Mouse (Mus musculus) embryonic fibroblast, embryonic 13.5 days (primary cell): ENCODE results near the gene Gm17018. TPM values are rescaled to one million over a fixed set of nuclear protein-coding genes. Genes with fewer than 3 reads are reported as not detected.

Experiments
- H3K27ac ChIP-seq: 2 replicates; pipeline ENCODE4 v1.5.1; 2012; ENCODE audit warnings: low read length, control low read depth, inconsistent platforms; ENCODE audit not compliant: insufficient read depth
- H3K4me1 ChIP-seq: 2 replicates; pipeline ENCODE4 v1.6.1; 2011; ENCODE audit warnings: low read length; ENCODE audit not compliant: control insufficient read depth, insufficient read depth
- H3K4me3 ChIP-seq: 2 replicates; pipeline ENCODE4 v1.5.1; 2011; ENCODE audit warnings: mild to moderate bottlenecking, control low read depth, low read length; ENCODE audit not compliant: insufficient read depth
- CTCF ChIP-seq: IDR thresholded peaks from 2 replicates; pipeline ENCODE4 v1.5.1; 2011; ENCODE audit warnings: mild to moderate bottlenecking, control low read depth, low read length, moderate library complexity, borderline replicate concordance; ENCODE audit not compliant: insufficient read depth
- POLR2A ChIP-seq: IDR thresholded peaks from 2 replicates; pipeline ENCODE4 v1.6.1; 2011; ENCODE audit warnings: low read depth, mild to moderate bottlenecking, control low read depth, low read length, moderate library complexity
- polyA plus RNA-seq: library from polyadenylated mRNA; stranded (reverse); fragments of >200 nt; gene quantifications from 2 replicates; pipeline ENCODE4 v1.2.4, GENCODE M21; 2011; ENCODE audit warnings: low read depth; ENCODE audit not compliant: missing spikeins, insufficient read length

Gene Gm17018
- 20.8 and 26.7 TPM in 2 replicates for polyA plus RNA-seq

DNA sequence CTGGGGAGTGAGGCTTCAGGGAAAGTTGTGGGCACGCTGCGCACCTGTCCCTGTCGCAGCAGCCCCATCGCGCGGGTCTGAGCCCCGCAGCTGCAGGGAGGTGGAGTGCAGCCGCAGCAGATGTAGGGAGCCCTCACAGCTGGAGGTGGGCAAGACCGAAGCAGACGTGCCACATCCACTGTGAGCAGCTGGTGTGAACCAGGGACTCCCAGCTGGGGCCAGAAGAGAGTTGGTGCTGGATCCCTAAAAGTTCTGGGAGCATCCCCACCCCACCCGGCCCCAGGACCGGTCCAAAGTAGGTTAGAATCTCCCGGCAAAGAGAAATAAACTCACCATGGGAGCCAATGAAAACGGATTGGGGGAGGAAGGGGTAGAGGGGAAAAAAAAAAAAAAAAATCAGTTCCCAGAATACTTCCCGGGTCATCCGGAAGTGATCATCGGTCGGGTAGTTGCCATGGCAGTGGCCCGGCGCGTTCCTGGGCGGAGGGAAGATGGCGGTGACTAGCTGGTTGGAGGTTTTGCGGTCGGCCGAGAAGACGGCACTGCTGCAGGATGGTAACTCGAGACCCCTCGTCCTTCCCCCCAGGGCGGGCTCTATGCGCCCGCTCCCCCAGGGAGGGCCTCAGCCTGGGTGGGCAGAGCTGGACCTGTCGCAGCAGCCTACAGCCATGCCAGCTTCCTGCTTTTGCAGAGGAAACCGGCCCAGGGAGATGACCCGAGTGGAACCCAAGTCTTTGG, at the start of gene Gm17018, which contains the start of gene Poll:
Gene Gm17018 (plus strand): TSS at position 463 of the 738 bp plus-strand sequence.
Gene Poll (minus strand): TSS at position 379 of the 738 bp plus-strand sequence.
- no peak within 1 kb of the TSS for H3K27ac ChIP-seq
- peak within 1 kb of the TSS; percentile 93 for H3K4me3 ChIP-seq
- H3K4me1 ChIP-seq, result peaks cover 4% of the 10 kb centered on the region; the same call in 1 of the 2 replicates
- no peak for TF ChIP-seq CTCF
- TF ChIP-seq POLR2A, result peak; percentile 62

DNA sequence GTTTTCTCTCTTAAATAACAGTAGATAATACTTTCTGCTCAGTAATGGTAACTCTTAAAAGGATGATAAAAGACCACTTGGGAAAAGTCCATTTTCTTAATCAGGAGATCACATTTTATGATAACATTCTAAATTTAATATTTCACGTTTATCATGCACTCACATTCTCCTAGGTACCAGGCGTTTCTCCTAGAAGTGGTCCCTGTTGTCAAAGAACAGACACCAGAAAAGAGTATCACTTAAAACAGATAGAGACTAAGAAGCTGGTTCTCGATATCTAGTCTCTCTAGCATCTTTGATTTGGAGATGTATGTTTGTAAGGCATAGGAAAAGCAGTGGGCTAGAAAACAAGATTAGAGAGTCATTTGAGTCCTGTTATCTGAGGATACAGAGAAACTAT, 49.7 kb upstream of the Gm17018 start:
- no peaks in the 10 kb centered on the region for H3K4me1 ChIP-seq
- TF ChIP-seq POLR2A (no peak), CTCF (no peak)

DNA sequence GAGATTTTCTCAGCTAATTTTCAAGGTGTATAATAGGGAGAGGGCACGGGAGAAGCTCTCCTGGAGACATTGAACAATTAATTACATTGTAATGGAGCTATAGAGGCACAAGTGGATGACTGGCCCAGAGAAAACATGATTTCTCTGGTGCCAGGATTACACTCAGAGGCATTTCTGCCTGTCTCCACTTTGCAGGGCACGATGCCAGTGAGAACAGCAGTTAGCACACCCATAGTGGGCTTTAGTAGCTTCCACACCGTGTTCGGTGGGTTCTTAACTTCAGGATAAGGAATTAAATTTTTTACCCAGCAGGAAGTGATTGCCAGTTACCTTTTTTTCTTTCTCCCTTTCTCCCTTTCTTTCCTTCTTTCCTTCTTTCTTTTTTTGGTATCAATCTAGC, 49.0 kb upstream of the Gm17018 start:
- H3K27ac ChIP-seq, result no peak overlapping the region
- no peak overlapping the region for H3K4me3 ChIP-seq
- no peak for TF ChIP-seq POLR2A
- TF ChIP-seq CTCF, result no peak
- no peaks in the 10 kb centered on the region for H3K4me1 ChIP-seq

More for the DNA sequence above, 49.7 kb upstream of the Gm17018 start:
- H3K4me3 ChIP-seq, result no peak overlapping the region
- no peak overlapping the region for H3K27ac ChIP-seq

DNA sequence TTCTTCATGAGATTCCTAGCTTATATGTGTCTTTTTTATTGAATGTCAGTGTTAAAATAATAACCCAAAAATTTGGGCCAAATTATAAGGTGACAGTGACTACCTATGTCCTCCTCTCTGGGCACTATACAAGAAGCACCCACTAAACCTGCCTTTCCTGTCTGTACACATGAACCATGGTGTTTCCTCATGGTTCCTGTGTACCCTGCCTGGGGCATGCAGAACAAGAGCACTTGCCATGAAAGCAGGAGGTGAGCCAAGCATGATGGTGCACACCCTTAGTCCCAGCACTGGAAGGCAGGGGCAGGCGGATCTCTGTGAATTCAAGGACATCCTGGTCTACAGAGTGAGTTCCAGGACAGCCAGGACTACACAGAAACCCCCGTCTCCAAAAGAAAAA, 45.1 kb upstream of the Gm17018 start:
- TF ChIP-seq CTCF (no peak), POLR2A (no peak)
- Histone ChIP-seq H3K4me3 (no peak overlapping the region), H3K4me1 (no peaks in the 10 kb centered on the region), H3K27ac (no peak overlapping the region)

DNA sequence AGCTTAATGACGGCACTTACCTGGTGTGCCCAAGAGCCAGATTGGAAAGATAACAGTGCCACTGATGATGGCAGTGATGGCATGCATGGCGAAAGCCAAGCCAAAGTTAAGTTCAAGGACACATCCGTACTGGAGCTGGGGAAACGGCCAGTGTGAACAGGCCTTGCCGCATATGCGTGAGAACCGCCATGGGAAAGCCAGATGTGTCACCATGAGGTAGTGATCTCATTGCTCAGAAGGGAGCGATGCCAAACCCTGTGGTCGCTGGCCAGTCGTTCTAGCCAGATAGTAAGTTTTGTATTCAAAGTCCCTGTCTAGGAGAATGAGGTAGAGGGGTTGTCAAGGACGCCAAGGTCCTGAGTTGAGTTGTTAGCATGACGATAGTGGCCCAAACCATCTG, 44.2 kb upstream of the Gm17018 start:
- H3K4me3 ChIP-seq, result no peak overlapping the region
- H3K27ac ChIP-seq, result no peak overlapping the region
- no peak for TF ChIP-seq POLR2A
- TF ChIP-seq CTCF, result no peak
- no peaks in the 10 kb centered on the region for H3K4me1 ChIP-seq

DNA sequence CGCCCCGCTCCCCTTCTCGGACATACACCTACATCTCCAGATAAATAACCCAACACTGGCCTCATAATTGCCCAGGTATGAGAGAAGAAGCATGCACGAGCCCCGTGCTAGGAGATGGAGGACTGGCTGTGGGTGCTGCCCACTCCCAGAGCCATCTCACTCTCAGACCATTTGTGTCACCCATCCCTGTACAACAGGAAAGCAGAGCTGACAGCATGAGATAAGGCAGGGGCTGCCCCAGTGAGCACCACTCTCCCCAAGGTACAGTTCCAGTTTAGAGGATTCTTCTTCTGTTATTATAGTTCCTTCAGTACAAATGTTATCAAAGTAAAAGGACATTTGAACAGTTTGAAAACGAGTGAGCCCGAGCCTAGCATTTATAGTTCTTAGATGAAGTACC, 33.0 kb upstream of the Gm17018 start:
- no peak for TF ChIP-seq POLR2A
- TF ChIP-seq CTCF, result no peak
- Histone ChIP-seq H3K27ac (no peak overlapping the region), H3K4me1 (no peaks in the 10 kb centered on the region; the same call in 1 of the 2 replicates), H3K4me3 (no peak overlapping the region)

DNA sequence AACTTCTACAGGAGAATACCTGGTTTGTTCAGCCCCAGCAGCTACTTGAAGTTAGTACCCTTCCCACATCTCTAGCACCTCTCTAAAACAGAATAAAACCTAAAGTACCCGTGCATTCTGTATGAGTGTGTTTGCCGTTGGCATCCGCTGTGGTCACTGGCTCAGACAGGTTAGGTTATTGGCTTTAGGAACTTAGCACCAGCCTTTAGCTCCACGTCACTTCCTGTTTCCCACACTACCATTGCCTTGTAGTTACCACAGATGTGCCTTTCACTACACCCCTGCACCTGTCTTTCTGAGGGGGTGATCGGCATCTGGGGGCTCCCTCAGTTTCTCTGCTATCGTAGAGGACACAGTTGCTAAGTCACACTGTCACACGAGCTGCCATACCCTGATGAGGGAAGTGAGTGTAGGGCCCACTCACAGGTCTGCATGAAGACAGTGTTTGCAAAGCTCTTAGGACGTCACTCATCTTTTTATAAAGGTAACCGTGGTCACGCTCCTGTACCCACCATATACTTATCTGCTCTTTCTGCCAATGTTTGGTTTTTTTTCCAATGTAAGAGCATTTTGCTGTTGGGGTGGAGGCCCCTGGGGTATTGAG, 32.4 kb upstream of the Gm17018 start:
- H3K4me3 ChIP-seq, result no peak overlapping the region
- H3K4me1 ChIP-seq, result no peaks in the 10 kb centered on the region; the same call in 1 of the 2 replicates
- no peak for TF ChIP-seq CTCF
- H3K27ac ChIP-seq, result no peak overlapping the region

DNA sequence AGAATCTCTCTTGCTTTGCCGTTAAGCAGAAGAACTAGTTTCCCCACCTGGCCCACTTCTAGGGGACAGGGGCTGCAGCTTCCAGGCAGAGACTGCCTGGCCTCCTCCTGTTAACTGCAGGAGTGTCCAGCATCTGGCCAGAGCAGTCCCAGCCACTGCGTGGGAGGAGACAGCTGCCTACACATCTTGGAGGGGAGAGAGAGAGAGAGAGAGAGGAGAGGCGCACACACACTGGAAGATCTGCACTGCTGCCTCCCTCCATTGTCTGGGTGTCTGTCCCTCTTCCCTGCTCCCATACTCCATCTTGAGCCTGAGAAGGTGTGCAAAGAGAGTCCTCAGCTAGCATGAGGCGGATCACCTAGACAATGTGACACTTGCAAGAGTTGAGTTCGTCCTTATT, 31.1 kb upstream of the Gm17018 start:
- no peak overlapping the region for H3K4me3 ChIP-seq
- no peak overlapping the region for H3K27ac ChIP-seq
- H3K4me1 ChIP-seq, result no peaks in the 10 kb centered on the region; the same call in 1 of the 2 replicates
- no peak for TF ChIP-seq CTCF
- no peak for TF ChIP-seq POLR2A

DNA sequence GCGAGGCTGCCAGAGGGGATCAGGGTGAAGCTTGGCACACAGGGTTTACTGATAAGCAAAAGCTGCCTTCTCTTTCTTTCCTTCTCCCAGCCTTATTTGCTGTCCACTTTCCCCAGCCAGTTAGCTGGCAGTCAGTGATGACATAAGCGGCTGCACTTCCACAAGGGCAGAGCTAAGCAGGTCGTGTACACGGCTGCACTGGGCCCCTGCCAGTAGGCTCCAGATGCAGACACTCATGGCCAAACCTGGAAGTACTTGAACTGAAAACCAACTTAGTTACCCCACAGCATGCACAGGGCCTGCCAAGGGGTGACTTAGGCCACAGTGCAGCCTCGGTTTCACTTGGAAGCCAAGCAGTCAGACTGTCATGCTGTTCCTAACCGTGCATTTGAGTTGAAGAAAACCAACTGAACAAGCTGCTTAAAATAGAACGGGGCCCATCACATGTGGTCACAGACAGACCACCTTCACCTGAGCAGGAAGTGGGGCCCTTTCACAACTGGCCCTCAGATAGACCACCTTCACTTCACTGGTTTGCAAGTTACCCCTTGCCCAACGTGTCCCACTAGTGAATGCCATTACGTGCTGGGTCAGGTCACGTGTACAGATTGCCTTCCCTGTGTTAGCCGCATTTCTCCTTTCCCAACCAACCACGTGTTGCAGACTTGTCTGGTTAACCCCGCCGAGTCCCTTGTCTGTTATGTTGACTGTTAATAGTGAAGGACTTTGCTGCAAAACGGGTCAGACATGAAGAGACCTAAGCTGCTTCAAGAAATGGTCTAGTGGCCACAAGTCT, 30.0 kb upstream of the Gm17018 start:
- Histone ChIP-seq H3K27ac (no peak overlapping the region), H3K4me1 (no peaks in the 10 kb centered on the region; the same call in 1 of the 2 replicates), H3K4me3 (no peak overlapping the region)
- TF ChIP-seq POLR2A (no peak), CTCF (no peak)
